Mouse (Mus musculus): ENCODE measurements at regions not wholly inside any gene's neighbourhood (a gene's known extent, or its start where the extent isn't known, plus 50 kb on each side); places are given as distances from the start of the nearest gene placed in this dataset.
A peak's percentile ranks its signal among the peaks of the same experiment; 100 is the strongest.

- no peak for DNase-seq
Measured at GRCm38 (mm10) chr10:24519795-24520512, 75.3 kb upstream of the Ccn2 start.

- DNase-seq = no peak
Measured at GRCm38 (mm10) chr10:24520515-24520914, 74.7 kb upstream of the Ccn2 start.

GRCm38 (mm10) chr10:24532776-24533175 is 62.5 kb upstream of the Ccn2 start:
- DNase-seq = peak; percentile 15 to 40

GRCm38 (mm10) chr10:24534901-24535300 is 60.3 kb upstream of the Ccn2 start:
- peak; percentile 62 to 66 for DNase-seq

- DNase-seq = no peak
Measured at GRCm38 (mm10) chr10:24535461-24535860, 59.8 kb upstream of the Ccn2 start.

GRCm38 (mm10) chr10:24541990-24542389 is 53.3 kb upstream of the Ccn2 start:
- DNase-seq = no peak
